Mouse (Mus musculus) hindbrain, postnatal 0 days (tissue): Measurements from ENCODE around the gene Hsf5. TPM values are rescaled to one million over a fixed set of nuclear protein-coding genes. Genes with fewer than 3 reads are reported as not detected.

Experiments
- ATAC-seq: fragments of 200-750 bp; cut with Nextera tagmentation; 2 replicates; pipeline ENCODE4 v1.8.0; 2017; ENCODE audit warnings: mild to moderate bottlenecking, moderate TSS enrichment, moderate library complexity
- DNase-seq: peaks from one replicate; pipeline ENCODE4 v3.0.0-alpha.2; 2015; ENCODE audit warnings: low spot score
- H3K27ac ChIP-seq: fragments of 300-500 bp; sonication (generic); 2 replicates; pipeline ENCODE4 v1.5.1; 2014; ENCODE audit warnings: mild to moderate bottlenecking
- H3K27me3 ChIP-seq: fragments of 300-500 bp; sonication (generic); 2 replicates; pipeline ENCODE4 v1.6.1; 2014; ENCODE audit warnings: low read length, mixed read lengths; ENCODE audit not compliant: insufficient read depth
- H3K36me3 ChIP-seq: fragments of 300-500 bp; sonication (generic); 2 replicates; pipeline ENCODE4 v1.6.1; 2014; ENCODE audit warnings: low read length, mixed read lengths; ENCODE audit not compliant: insufficient read depth
- H3K4me1 ChIP-seq: fragments of 300-500 bp; sonication (generic); 2 replicates; pipeline ENCODE4 v1.6.1; 2014; ENCODE audit warnings: antibody characterized with exemption, low read length, mixed read lengths; ENCODE audit not compliant: insufficient read depth
- H3K4me2 ChIP-seq: fragments of 300-500 bp; sonication (generic); 2 replicates; pipeline ENCODE4 v1.6.1; 2014; ENCODE audit warnings: low read depth, mild to moderate bottlenecking, low read length, moderate library complexity, mixed read lengths
- H3K4me3 ChIP-seq: fragments of 300-500 bp; sonication (generic); 2 replicates; pipeline ENCODE4 v1.5.1; 2014; ENCODE audit warnings: low read length
- H3K9ac ChIP-seq: fragments of 300-500 bp; sonication (generic); replicated peaks from 2 replicates; pipeline ENCODE4 v1.6.1; 2014; ENCODE audit warnings: mild to moderate bottlenecking, low read length, moderate library complexity, mixed read lengths
- H3K9me3 ChIP-seq: fragments of 300-500 bp; sonication (generic); 2 replicates; pipeline ENCODE4 v1.6.1; 2016; ENCODE audit warnings: low read length, mixed read lengths
- CTCF ChIP-seq: IDR thresholded peaks from 2 replicates; pipeline ENCODE4 v1.5.1; 2016; ENCODE audit warnings: antibody characterized with exemption, control low read depth, low read depth
- WGBS: fragments of 180-500 bp; shearing (Covaris S2); extraction: QIAGEN DNeasy Blood & Tissue Kit; methylation state at CpG from one replicate; pipeline ENCODE4 v1.1.7; 2014; 5-methylcytosine and 5-hydroxymethylcytosine counted together
- polyA plus RNA-seq: library from polyadenylated mRNA; unstranded; fragments of >200 nt; fragmentation: Nextera tagmentation; extraction: Ambion mirVana; gene quantifications from 2 replicates; pipeline ENCODE4 v1.2.1, GENCODE M21; 2015
- total RNA-seq: library from RNA; depleted of rRNA; stranded (reverse); fragments of >200 nt; gene quantifications from 2 replicates; pipeline ENCODE4 v1.2.3, GENCODE M21; 2014

Hsf5 gene
- total and polyA plus RNA-seq, 2 experiments from 2014 or later: 0.10 to 0.20 TPM

GRCm38 (mm10) chr11:87581933-87582710, 34.8 kb upstream of the Hsf5 start:
- no peak for TF ChIP-seq CTCF
- ATAC-seq (no peak), DNase-seq (no peak)
- Histone ChIP-seq H3K9ac (no peak overlapping the region), H3K4me3 (no peak overlapping the region), H3K27ac (no peak overlapping the region), H3K9me3 (no peaks in the 10 kb centered on the region), H3K36me3 (no peaks in the 10 kb centered on the region), H3K4me1 (peaks cover 6% of the 10 kb centered on the region; the same call in 1 of the 2 replicates), H3K27me3 (no peaks in the 10 kb centered on the region), H3K4me2 (no peak overlapping the region)
- WGBS: 81% methylated on average over 8 of the region's 8 CpGs

GRCm38 (mm10) chr11:87583291-87584034, 33.5 kb upstream of the Hsf5 start:
- H3K4me2 ChIP-seq: no peak overlapping the region
- no peaks in the 10 kb centered on the region for H3K4me1 ChIP-seq
- no peak overlapping the region for H3K9ac ChIP-seq
- no peaks in the 10 kb centered on the region for H3K36me3 ChIP-seq
- DNase-seq (no peak), ATAC-seq (no peak)
- no peaks in the 10 kb centered on the region for H3K9me3 ChIP-seq
- H3K4me3 ChIP-seq: no peak overlapping the region
- TF ChIP-seq CTCF: no peak
- no peak overlapping the region for H3K27ac ChIP-seq
- no peaks in the 10 kb centered on the region for H3K27me3 ChIP-seq
- WGBS: 84% methylated on average over 6 of the region's 6 CpGs

- H3K4me1 ChIP-seq: 0 out of 2 replicates have a peak, but pooled peaks cover 2% of the 10 kb centered on the region
- no peak for DNase-seq
- no peak overlapping the region for H3K4me3 ChIP-seq
- 84% methylated on average over 10 of the region's 10 CpGs for WGBS
- no peak for ATAC-seq
- no peak overlapping the region for H3K27ac ChIP-seq
- no peak overlapping the region for H3K4me2 ChIP-seq
- no peak for TF ChIP-seq CTCF
- no peak overlapping the region for H3K9ac ChIP-seq
- no peaks in the 10 kb centered on the region for H3K27me3 ChIP-seq
- H3K9me3 ChIP-seq: no peaks in the 10 kb centered on the region
- H3K36me3 ChIP-seq: no peaks in the 10 kb centered on the region
These were observed 32.1 kb upstream of the Hsf5 start for GRCm38 (mm10) chr11:87584711-87585505.

- no peaks in the 10 kb centered on the region for H3K27me3 ChIP-seq
- 92% methylated on average over 5 of the region's 5 CpGs for WGBS
- H3K27ac ChIP-seq: no peak overlapping the region
- no peak overlapping the region for H3K9ac ChIP-seq
- no peaks in the 10 kb centered on the region for H3K36me3 ChIP-seq
- no peaks in the 10 kb centered on the region for H3K9me3 ChIP-seq
- H3K4me2 ChIP-seq: no peak overlapping the region
- TF ChIP-seq CTCF: no peak
- H3K4me3 ChIP-seq: no peak overlapping the region
- H3K4me1 ChIP-seq: peaks cover 11% of the 10 kb centered on the region
- DNase-seq (no peak), ATAC-seq (no peak)
These were observed 29.6 kb upstream of the Hsf5 start for GRCm38 (mm10) chr11:87587211-87587874.

- 86% methylated on average over 8 of the region's 8 CpGs for WGBS
- H3K4me3 ChIP-seq: no peak overlapping the region
- H3K9ac ChIP-seq: peak overlapping the region; percentile 82; the same call in 1 of the 2 replicates
- no peak for TF ChIP-seq CTCF
- ATAC-seq (no peak), DNase-seq (no peak)
- peaks cover 17% of the 10 kb centered on the region for H3K4me1 ChIP-seq
- no peaks in the 10 kb centered on the region for H3K27me3 ChIP-seq
- no peak overlapping the region for H3K27ac ChIP-seq
- H3K4me2 ChIP-seq: no peak overlapping the region
- H3K9me3 ChIP-seq: no peaks in the 10 kb centered on the region
- no peaks in the 10 kb centered on the region for H3K36me3 ChIP-seq
These were observed 27.4 kb upstream of the Hsf5 start for GRCm38 (mm10) chr11:87589605-87590004.

GRCm38 (mm10) chr11:87590841-87591525, 26.0 kb upstream of the Hsf5 start:
- H3K36me3 ChIP-seq: no peaks in the 10 kb centered on the region
- DNase-seq (peak; percentile 27), ATAC-seq (no peak)
- no peak for TF ChIP-seq CTCF
- H3K27me3 ChIP-seq: no peaks in the 10 kb centered on the region
- peak overlapping the region; percentile 70 for H3K4me3 ChIP-seq
- peak overlapping the region; percentile 93 for H3K4me2 ChIP-seq
- H3K9ac ChIP-seq: peak overlapping the region; percentile 82
- H3K4me1 ChIP-seq: peaks cover 24% of the 10 kb centered on the region
- WGBS: 3% methylated on average over 25 of the region's 25 CpGs
- no peaks in the 10 kb centered on the region for H3K9me3 ChIP-seq
- H3K27ac ChIP-seq: peak overlapping the region; percentile 93
